8 mouse cellular contexts compared by ENCODE assay signal in genomic region chr16:33193649-33194048, GRCm38 (mm10). TPM values are rescaled to one million over a fixed set of nuclear protein-coding genes. Genes with fewer than 3 reads are reported as not detected.
DNase-seq lines count a peak whose midpoint lies in the region; ATAC-seq and TF ChIP-seq lines count a peak whose summit lies in the region.

No protein-coding gene starts in this region.

- H3K36me3 ChIP-seq in G1E (replicated peaks), result peaks cover 44% of the 10 kb centered on the region
- H3K36me3 ChIP-seq in limb, embryonic 10.5 days, result peaks cover 22% of the 10 kb centered on the region

- WGBS in limb, embryonic 10.5 days, result 59% methylated on average over 2 of the region's 2 CpGs

- H3K27ac ChIP-seq in limb, embryonic 10.5 days, result no peak overlapping the region

- TF ChIP-seq CTCF in G1E (IDR thresholded peaks at IDR 0.05; ENCODE audit: low read depth, low read length), result 0 out of 2 replicates have a peak, but pooled peaks have one; percentile 16

- no peaks in the 10 kb centered on the region for H3K27me3 ChIP-seq in G1E (ENCODE audit: insufficient read depth, low read length)
- H3K27me3 ChIP-seq in limb, embryonic 10.5 days (ENCODE audit: low read depth, poor library complexity, severe bottlenecking), result no peaks in the 10 kb centered on the region

- no peak overlapping the region for H3K4me3 ChIP-seq in G1E (ENCODE audit: low read depth, low read length)
- no peak overlapping the region for H3K4me3 ChIP-seq in limb, embryonic 10.5 days

- no peaks in the 10 kb centered on the region; the same call in 1 of the 2 replicates for H3K4me1 ChIP-seq in G1E (ENCODE audit: insufficient read depth, low read depth, low read length)
- no peaks in the 10 kb centered on the region for H3K4me1 ChIP-seq in limb, embryonic 10.5 days

- ATAC-seq in G1E (ENCODE audit: extremely low read depth, insufficient number of reproducible peaks, low FRiP score, poor library complexity, severe bottlenecking), result no peak
- peak; percentile 53; the same call in 1 of the 2 replicates for ATAC-seq in neutrophil, adult 5-6 weeks (ENCODE audit: extremely low read depth, insufficient number of reproducible peaks, low FRiP score, poor library complexity, severe bottlenecking)

- H3K9me3 ChIP-seq in G1E (replicated peaks), result no peaks in the 10 kb centered on the region
- no peaks in the 10 kb centered on the region for H3K9me3 ChIP-seq in limb, embryonic 10.5 days (replicated peaks)

- DNase-seq in kidney, adult 8-10 months, result peak; percentile 47 to 64
- no peak for DNase-seq in kidney, adult 11 months
- peak; percentile 25 for DNase-seq in G1E (ENCODE audit: low spot score)
- DNase-seq in cerebellum, adult 9-11 months, result peak; percentile 38
- DNase-seq in frontal cortex, postnatal 36 days (ENCODE audit: low spot score in 2 of 2), result peak; percentile 21 to 56
- DNase-seq in limb, embryonic 10.5 days (ENCODE audit: low spot score), result peak; percentile 44
- DNase-seq in urinary bladder, postnatal 25 days (ENCODE audit: low spot score), result no peak

RNA-seq across cellular contexts. Expression of gene Osbpl11, which starts 8.8 kb away (rescaled TPM):
- total RNA-seq in G1E (2014; fragmentation: Nextera tagmentation) (9.4 and 11.7 TPM in 2 replicates), G1E (2017) (18.4 and 20.8 TPM in 2 replicates)
- polyA plus RNA-seq in G1E (2012), result 3.1 and 3.7 TPM in 2 replicates
- 22.0 and 24.8 TPM in 2 replicates for polyA plus RNA-seq in limb, embryonic 10.5 days (2016; fragmentation: Nextera tagmentation; extraction: Ambion mirVana)
- 39.2 and 39.9 TPM in 2 replicates for total RNA-seq in neutrophil, adult 5-6 weeks (2017)

RNA-seq across cellular contexts. Expression of gene Snx4, which starts 57.6 kb away (rescaled TPM):
- total RNA-seq in G1E (2014; fragmentation: Nextera tagmentation), result 47.0 and 49.4 TPM in 2 replicates
- 56.3 and 62.0 TPM in 2 replicates for total RNA-seq in G1E (2017)
- 20.1 and 33.2 TPM in 2 replicates for polyA plus RNA-seq in G1E (2012)
- 62.0 and 67.5 TPM in 2 replicates for polyA plus RNA-seq in limb, embryonic 10.5 days (2016; fragmentation: Nextera tagmentation; extraction: Ambion mirVana)
- 85.0 and 85.4 TPM in 2 replicates for total RNA-seq in neutrophil, adult 5-6 weeks (2017)

Comparison
In these comparisons a context has a peak if more than half of its experiments do, and no peak if none do; other contexts are left out.
1. DNase-seq: peak in kidney, adult 8-10 months (2 of 2), G1E (single experiment), cerebellum, adult 9-11 months (single experiment), frontal cortex, postnatal 36 days (2 of 2) and limb, embryonic 10.5 days (single experiment); none in kidney, adult 11 months (single experiment) and urinary bladder, postnatal 25 days (single experiment).